Mouse (Mus musculus): ENCODE measurements at regions not wholly inside any gene's neighbourhood (a gene's known extent, or its start where the extent isn't known, plus 50 kb on each side); places are given as distances from the start of the nearest gene placed in this dataset.

DNA sequence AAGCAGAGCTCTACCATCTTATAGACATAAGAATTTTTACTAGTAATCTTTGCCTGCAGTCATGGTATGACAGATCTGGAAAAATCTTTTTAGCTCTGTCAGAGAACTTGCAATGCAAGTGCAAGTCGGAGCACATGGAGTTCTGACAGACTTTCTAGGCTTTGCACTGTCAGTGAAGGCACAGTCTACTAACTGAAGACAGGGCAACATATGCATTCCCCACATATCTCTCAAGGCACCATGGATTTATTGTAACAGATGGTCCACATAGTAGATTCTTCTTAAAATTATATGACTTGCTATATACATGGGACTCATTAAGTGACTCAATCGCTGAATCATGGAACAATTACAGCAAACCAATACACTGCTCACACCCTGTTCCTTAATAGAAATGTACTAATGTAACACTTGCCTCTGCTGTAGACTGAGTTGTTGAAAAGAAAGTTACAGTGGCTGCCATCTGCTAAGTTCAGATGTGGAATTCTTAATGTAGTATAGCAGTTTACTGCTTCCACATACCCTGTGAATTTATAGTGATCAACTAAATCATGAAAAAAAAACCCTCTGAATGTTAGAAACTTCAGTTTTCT lies 972.6 kb upstream of the Got2 start:
- H3K4me1 ChIP-seq (replicated peaks; ENCODE audit: insufficient read depth, low read length), result no peaks in the 10 kb centered on the region
- no peaks in the 10 kb centered on the region for H3K9me3 ChIP-seq (replicated peaks; ENCODE audit: low read length)
- ATAC-seq (replicated peaks; ENCODE audit: low FRiP score, low read depth) (no peak), DNase-seq (ENCODE audit: low spot score) (no peak)
- no peak overlapping the region for H3K27ac ChIP-seq
- WGBS, result 80% methylated on average over 2 of the region's 2 CpGs
- no peak overlapping the region for H3K9ac ChIP-seq (ENCODE audit: low read depth, low read length)
- H3K4me3 ChIP-seq (replicated peaks; ENCODE audit: low read depth, low read length), result no peak overlapping the region
- no peak for TF ChIP-seq CTCF (IDR thresholded peaks at IDR 0.05; ENCODE audit: low read depth)
- H3K4me2 ChIP-seq (ENCODE audit: low read length), result no peak overlapping the region
- H3K27me3 ChIP-seq (ENCODE audit: insufficient read depth, low read length), result no peaks in the 10 kb centered on the region
- no peaks in the 10 kb centered on the region for H3K36me3 ChIP-seq (ENCODE audit: insufficient read depth, low read length)

DNA sequence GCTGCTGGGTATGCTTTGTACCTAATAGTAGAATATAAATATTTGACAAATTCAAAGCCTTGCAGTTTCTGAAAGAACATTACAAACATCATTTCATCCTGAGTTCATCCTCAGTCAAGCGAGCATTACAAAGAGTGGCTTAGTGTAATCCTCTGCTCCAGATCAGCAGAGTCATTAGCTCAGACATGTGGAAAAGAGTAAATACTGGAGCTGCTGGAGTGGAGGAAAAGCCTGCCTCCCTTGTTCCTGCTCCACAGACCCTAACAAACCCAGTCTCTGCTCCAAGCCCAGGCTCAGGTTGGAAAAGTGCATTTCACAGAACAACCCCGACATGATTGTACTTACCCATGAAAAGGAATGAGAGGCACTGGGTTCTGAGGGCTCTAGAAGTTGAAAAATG lies 955.2 kb upstream of the Got2 start:
- no peak for TF ChIP-seq CTCF (IDR thresholded peaks at IDR 0.05; ENCODE audit: low read depth)
- Histone ChIP-seq H3K36me3 (ENCODE audit: insufficient read depth, low read length) (no peaks in the 10 kb centered on the region), H3K9me3 (replicated peaks; ENCODE audit: low read length) (no peaks in the 10 kb centered on the region), H3K27ac (no peak overlapping the region), H3K9ac (ENCODE audit: low read depth, low read length) (no peak overlapping the region), H3K4me1 (replicated peaks; ENCODE audit: insufficient read depth, low read length) (no peaks in the 10 kb centered on the region), H3K4me3 (replicated peaks; ENCODE audit: low read depth, low read length) (no peak overlapping the region), H3K27me3 (ENCODE audit: insufficient read depth, low read length) (no peaks in the 10 kb centered on the region), H3K4me2 (ENCODE audit: low read length) (no peak overlapping the region)
- WGBS, result 52% methylated on average over 2 of the region's 2 CpGs
- peak; percentile 4 for DNase-seq (ENCODE audit: low spot score)
- no peak for ATAC-seq (replicated peaks; ENCODE audit: low FRiP score, low read depth)

DNA sequence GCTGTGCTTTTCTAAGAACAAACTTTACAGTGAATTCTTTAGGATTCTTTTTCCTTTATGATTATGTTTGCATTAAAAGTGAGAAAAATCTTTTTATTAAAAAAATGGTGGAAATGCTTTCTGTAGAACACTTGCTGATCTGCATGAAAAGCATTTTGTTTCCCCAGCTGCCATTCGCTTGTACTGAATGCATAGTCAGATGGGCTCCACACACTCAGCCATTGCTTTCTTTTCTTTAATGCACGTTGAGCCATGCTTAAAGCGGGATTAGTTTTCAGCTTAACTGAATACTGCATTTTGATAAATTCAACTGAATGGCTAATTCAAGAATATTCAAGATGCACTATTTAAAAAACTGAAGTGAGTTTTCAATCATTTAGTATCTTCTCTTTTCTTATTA lies 947.2 kb upstream of the Got2 start:
- TF ChIP-seq CTCF (IDR thresholded peaks at IDR 0.05; ENCODE audit: low read depth), result no peak
- Histone ChIP-seq H3K4me1 (replicated peaks; ENCODE audit: insufficient read depth, low read length) (no peaks in the 10 kb centered on the region), H3K9ac (ENCODE audit: low read depth, low read length) (no peak overlapping the region), H3K27ac (no peak overlapping the region), H3K4me3 (replicated peaks; ENCODE audit: low read depth, low read length) (no peak overlapping the region), H3K27me3 (ENCODE audit: insufficient read depth, low read length) (no peaks in the 10 kb centered on the region), H3K36me3 (ENCODE audit: insufficient read depth, low read length) (no peaks in the 10 kb centered on the region), H3K4me2 (ENCODE audit: low read length) (no peak overlapping the region), H3K9me3 (replicated peaks; ENCODE audit: low read length) (no peaks in the 10 kb centered on the region)
- 73% methylated on average over 3 of the region's 3 CpGs for WGBS
- ATAC-seq (replicated peaks; ENCODE audit: low FRiP score, low read depth) (no peak), DNase-seq (ENCODE audit: low spot score) (no peak)

DNA sequence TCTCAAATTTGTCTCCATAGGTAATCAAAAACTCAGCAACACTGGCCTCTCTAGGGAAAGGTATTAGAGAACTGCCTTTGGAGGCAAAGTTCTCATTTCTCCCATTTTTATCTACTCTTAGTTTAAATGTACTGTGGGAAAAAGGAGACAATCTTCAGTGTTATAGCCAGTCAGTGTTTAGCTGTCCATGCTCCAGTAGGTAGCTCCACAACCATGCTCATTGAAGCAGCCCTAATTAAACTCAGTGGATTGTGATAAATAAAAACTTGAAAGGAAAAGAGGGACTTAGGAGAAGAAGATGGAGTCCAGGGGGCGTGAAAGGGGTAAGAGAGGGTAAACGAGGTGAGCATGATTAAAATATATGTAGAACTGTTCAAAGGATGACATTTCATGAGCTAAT lies 946.3 kb upstream of the Got2 start:
- 24% methylated on average over 2 of the region's 2 CpGs for WGBS
- no peak for TF ChIP-seq CTCF (IDR thresholded peaks at IDR 0.05; ENCODE audit: low read depth)
- no peaks in the 10 kb centered on the region for H3K27me3 ChIP-seq (ENCODE audit: insufficient read depth, low read length)
- H3K4me2 ChIP-seq (ENCODE audit: low read length), result no peak overlapping the region
- H3K4me3 ChIP-seq (replicated peaks; ENCODE audit: low read depth, low read length), result no peak overlapping the region
- no peak for ATAC-seq (replicated peaks; ENCODE audit: low FRiP score, low read depth)
- H3K9me3 ChIP-seq (replicated peaks; ENCODE audit: low read length), result no peaks in the 10 kb centered on the region
- no peaks in the 10 kb centered on the region for H3K36me3 ChIP-seq (ENCODE audit: insufficient read depth, low read length)
- no peak overlapping the region for H3K27ac ChIP-seq
- H3K9ac ChIP-seq (ENCODE audit: low read depth, low read length), result no peak overlapping the region
- no peaks in the 10 kb centered on the region for H3K4me1 ChIP-seq (replicated peaks; ENCODE audit: insufficient read depth, low read length)
- DNase-seq (ENCODE audit: low spot score), result peak; percentile 49

DNA sequence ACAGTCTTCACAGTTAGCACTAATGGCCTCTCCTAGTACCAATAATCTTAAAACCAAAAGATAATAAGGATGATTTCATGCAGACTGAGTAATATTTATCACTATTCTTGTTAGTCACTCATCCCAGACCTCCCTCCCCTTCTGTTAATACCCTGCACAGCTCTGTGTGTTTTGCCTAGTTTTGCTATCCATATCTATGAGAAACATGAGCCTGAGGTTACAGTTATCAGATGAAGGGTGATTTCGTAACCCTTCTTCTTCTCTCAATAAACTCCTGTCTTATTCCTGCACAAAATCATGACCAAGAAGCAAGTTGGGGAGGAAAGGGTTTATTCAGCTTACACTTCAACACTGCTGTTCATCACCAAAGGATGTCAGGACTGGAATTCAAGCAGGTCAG lies 940.9 kb upstream of the Got2 start:
- no peak for ATAC-seq (replicated peaks; ENCODE audit: low FRiP score, low read depth)
- no peaks in the 10 kb centered on the region for H3K9me3 ChIP-seq (replicated peaks; ENCODE audit: low read length)
- no peak for TF ChIP-seq CTCF (IDR thresholded peaks at IDR 0.05; ENCODE audit: low read depth)
- no peak overlapping the region for H3K4me3 ChIP-seq (replicated peaks; ENCODE audit: low read depth, low read length)
- no peaks in the 10 kb centered on the region for H3K36me3 ChIP-seq (ENCODE audit: insufficient read depth, low read length)
- no peak overlapping the region for H3K9ac ChIP-seq (ENCODE audit: low read depth, low read length)
- H3K27ac ChIP-seq, result no peak overlapping the region
- no peaks in the 10 kb centered on the region for H3K27me3 ChIP-seq (ENCODE audit: insufficient read depth, low read length)
- WGBS, result 82% methylated on average over 1 of the region's 1 CpGs
- no peak for DNase-seq (ENCODE audit: low spot score)
- no peak overlapping the region for H3K4me2 ChIP-seq (ENCODE audit: low read length)
- H3K4me1 ChIP-seq (replicated peaks; ENCODE audit: insufficient read depth, low read length), result no peaks in the 10 kb centered on the region

DNA sequence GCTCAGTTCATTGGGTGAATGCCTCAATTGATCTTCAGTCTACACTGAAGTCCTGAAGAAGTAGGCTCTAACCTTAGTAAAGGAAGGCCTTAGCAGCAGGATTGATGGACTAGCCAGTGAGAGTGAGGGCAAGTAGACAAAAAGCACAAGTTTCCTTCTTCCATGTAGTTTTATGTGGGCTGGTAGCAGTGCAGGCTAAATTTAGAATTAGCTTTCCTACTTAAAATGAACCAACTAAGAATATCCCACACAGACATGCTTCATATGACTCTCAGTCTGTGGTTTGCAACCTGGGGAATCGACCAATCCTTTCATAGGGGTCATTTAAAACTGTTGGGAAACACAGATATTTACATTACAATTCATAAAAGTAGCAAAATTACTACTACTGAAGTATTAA lies 922.2 kb upstream of the Got2 start:
- TF ChIP-seq CTCF (IDR thresholded peaks at IDR 0.05; ENCODE audit: low read depth), result no peak
- Histone ChIP-seq H3K4me1 (replicated peaks; ENCODE audit: insufficient read depth, low read length) (no peaks in the 10 kb centered on the region), H3K4me3 (replicated peaks; ENCODE audit: low read depth, low read length) (no peak overlapping the region), H3K27ac (no peak overlapping the region), H3K9me3 (replicated peaks; ENCODE audit: low read length) (no peaks in the 10 kb centered on the region), H3K27me3 (ENCODE audit: insufficient read depth, low read length) (no peaks in the 10 kb centered on the region), H3K9ac (ENCODE audit: low read depth, low read length) (no peak overlapping the region), H3K4me2 (ENCODE audit: low read length) (no peak overlapping the region), H3K36me3 (ENCODE audit: insufficient read depth, low read length) (no peaks in the 10 kb centered on the region)
- ATAC-seq (replicated peaks; ENCODE audit: low FRiP score, low read depth), result no peak
- WGBS, result 87% methylated on average over 1 of the region's 1 CpGs
- no peak for DNase-seq (ENCODE audit: low spot score)
